Comparison of ENCODE assay signal across 9 mouse cellular contexts in genomic region chr9:43745051-43745792, GRCm38 (mm10). TPM values are rescaled to one million over a fixed set of nuclear protein-coding genes. Genes with fewer than 3 reads are reported as not detected.
A peak's percentile ranks its signal among the peaks of the same experiment; 100 is the strongest.
DNase-seq lines count a peak whose midpoint lies in the region; ATAC-seq and TF ChIP-seq lines count a peak whose summit lies in the region.
"Had no signal": no experiment of that assay in that cellular context is flagged by ENCODE, and none has a peak within 500 bp of the region (broad histone marks: within the 10 kb centered on the region; RNA-seq: fewer than 3 reads in every experiment).

No protein-coding gene starts in this region.

- no peak for TF ChIP-seq EP300 in lung, postnatal 0 days (IDR thresholded peaks at IDR 0.05)

- peak; percentile 38 for TF ChIP-seq CTCF in lung, postnatal 0 days (IDR thresholded peaks at IDR 0.05)

- H3K27ac ChIP-seq in forebrain, embryonic 14.5 days (ENCODE audit: low read depth, low read length), result peak overlapping the region; percentile 10
- no peak overlapping the region for H3K27ac ChIP-seq in kidney, embryonic 14.5 days (ENCODE audit: low read depth, low read length)
- 0 out of 2 replicates have a peak overlapping the region, but pooled peaks have one; percentile 92 for H3K27ac ChIP-seq in lung, postnatal 0 days (ENCODE audit: low read length)
- H3K27ac ChIP-seq: macrophage had no signal

- peak overlapping the region; percentile 95 for H3K9ac ChIP-seq in forebrain, embryonic 14.5 days (ENCODE audit: low read length)
- H3K9ac ChIP-seq in kidney, embryonic 14.5 days (ENCODE audit: low read depth, low read length), result peak overlapping the region; percentile 93
- peak overlapping the region; percentile 56; the same call in 1 of the 2 replicates for H3K9ac ChIP-seq in lung, postnatal 0 days (replicated peaks; ENCODE audit: low read depth)

- under 1% methylated on average over 43 of the region's 43 CpGs for WGBS in forebrain, embryonic 14.5 days
- under 1% methylated on average over 43 of the region's 43 CpGs for WGBS in kidney, embryonic 14.5 days
- 3% methylated on average over 42 of the region's 43 CpGs for WGBS in lung, postnatal 0 days

- peak; percentile 47 for ATAC-seq in forebrain, embryonic 14.5 days
- no peak for ATAC-seq in kidney, embryonic 14.5 days (ENCODE audit: low FRiP score, low TSS enrichment)
- no peak for ATAC-seq in lung, postnatal 0 days

- H3K4me1 ChIP-seq in forebrain, embryonic 14.5 days (ENCODE audit: control insufficient read depth, insufficient read depth, low read length), result peaks cover 49% of the 10 kb centered on the region
- H3K4me1 ChIP-seq in kidney, embryonic 14.5 days (ENCODE audit: control insufficient read depth, insufficient read depth, low read length), result peaks cover 31% of the 10 kb centered on the region
- peaks cover 8% of the 10 kb centered on the region; the same call in 1 of the 2 replicates for H3K4me1 ChIP-seq in lung, postnatal 0 days (ENCODE audit: insufficient read depth, low read depth, low read length)

- DNase-seq in layer of hippocampus, postnatal 10 days (ENCODE audit: low spot score in 2 of 2), result peak; percentile 46 to 54
- no peak for DNase-seq in layer of hippocampus, adult 8-10 months (ENCODE audit: low spot score in 2 of 2)
- DNase-seq in brain, adult 2 months (ENCODE audit: low read depth, low spot score), result peak; percentile 73
- peak; percentile 74 for DNase-seq in forebrain, embryonic 14.5 days (ENCODE audit: low spot score)
- peak; percentile 46 for DNase-seq in lung, postnatal 0 days (ENCODE audit: low spot score)
- peak; percentile 43 for DNase-seq in right cerebral cortex, postnatal 14 days
- DNase-seq in urinary bladder, postnatal 25 days (ENCODE audit: low spot score), result no peak

- no peaks in the 10 kb centered on the region for H3K27me3 ChIP-seq in forebrain, embryonic 14.5 days (replicated peaks; ENCODE audit: control insufficient read depth, insufficient read depth, low read length)
- peaks cover 4% of the 10 kb centered on the region for H3K27me3 ChIP-seq in kidney, embryonic 14.5 days (ENCODE audit: control insufficient read depth, insufficient read depth, low read length)
- no peaks in the 10 kb centered on the region for H3K27me3 ChIP-seq in lung, postnatal 0 days (replicated peaks; ENCODE audit: insufficient read depth, low read length)

- H3K4me3 ChIP-seq in forebrain, embryonic 14.5 days (ENCODE audit: low read depth, low read length), result peak overlapping the region; percentile 90
- peak overlapping the region; percentile 85 for H3K4me3 ChIP-seq in kidney, embryonic 14.5 days (ENCODE audit: low read length)
- peak overlapping the region; percentile 82 for H3K4me3 ChIP-seq in lung, postnatal 0 days (ENCODE audit: low read depth, low read length)

- no peaks in the 10 kb centered on the region for H3K9me3 ChIP-seq in forebrain, embryonic 14.5 days (replicated peaks; ENCODE audit: control insufficient read depth, low read length)
- no peaks in the 10 kb centered on the region for H3K9me3 ChIP-seq in kidney, embryonic 14.5 days (ENCODE audit: control insufficient read depth, low read length)
- H3K9me3 ChIP-seq in lung, postnatal 0 days (ENCODE audit: low read length), result no peaks in the 10 kb centered on the region

- H3K36me3 ChIP-seq in forebrain, embryonic 14.5 days (ENCODE audit: control insufficient read depth, insufficient read depth, low read length), result no peaks in the 10 kb centered on the region
- no peaks in the 10 kb centered on the region for H3K36me3 ChIP-seq in kidney, embryonic 14.5 days (ENCODE audit: control insufficient read depth, insufficient read depth, low read length)
- H3K36me3 ChIP-seq in lung, postnatal 0 days (ENCODE audit: insufficient read depth, low read length), result no peaks in the 10 kb centered on the region

- peak overlapping the region; percentile 87 for H3K4me2 ChIP-seq in forebrain, embryonic 14.5 days (ENCODE audit: low read length)
- peak overlapping the region; percentile 95 for H3K4me2 ChIP-seq in kidney, embryonic 14.5 days (replicated peaks; ENCODE audit: low read depth, low read length)
- H3K4me2 ChIP-seq in lung, postnatal 0 days (replicated peaks; ENCODE audit: low read depth, low read length), result peak overlapping the region; percentile 98

RNA-seq across cellular contexts. Expression of gene Nectin1, which starts 1.4 kb away (rescaled TPM):
- total RNA-seq in layer of hippocampus, postnatal 10 days (2021), result 100 to 1,000 TPM in 1 of 2 experiments, 10 to 100 TPM in 1; 96.1 to 106 TPM
- 10 to 100 TPM; 56.8 to 64.0 (median 59.8) TPM for total RNA-seq in layer of hippocampus, adult 8-10 months (2022)
- 8.5 and 10.8 TPM in 2 replicates for polyA plus RNA-seq in forebrain, embryonic 14.5 days (2014; fragmentation: Nextera tagmentation; extraction: Ambion mirVana)
- 6.5 and 6.8 TPM in 2 replicates for polyA plus RNA-seq in kidney, embryonic 14.5 days (2014; fragmentation: Nextera tagmentation; extraction: Ambion mirVana)
- polyA plus RNA-seq in lung, postnatal 0 days (2015; fragmentation: Nextera tagmentation; extraction: Ambion mirVana), result 8.2 and 10.2 TPM in 2 replicates

Comparison
In these comparisons a context has a peak if more than half of its experiments do, and no peak if none do; other contexts are left out.
1. DNase-seq: peak in layer of hippocampus, postnatal 10 days (2 of 2), brain, adult 2 months (single experiment), forebrain, embryonic 14.5 days (single experiment), lung, postnatal 0 days (single experiment) and right cerebral cortex, postnatal 14 days (single experiment); none in layer of hippocampus, adult 8-10 months (0 of 2) and urinary bladder, postnatal 25 days (single experiment).
2. Peak in every context shown above with its lines, with median percentiles within 50 percentile points of each other: H3K4me2 ChIP-seq, H3K4me3 ChIP-seq and H3K9ac ChIP-seq.